Mouse (Mus musculus) cerebral cortex, adult 2 months (tissue): ENCODE measurements around the gene Dhdds.

ENCODE experiments used
- WGBS: fragments of 180-500 bp; shearing (Covaris S2); methylation state at CpG from one replicate; pipeline ENCODE4 v1.1.7; 2018; 5-methylcytosine and 5-hydroxymethylcytosine counted together

The Dhdds gene

DNA sequence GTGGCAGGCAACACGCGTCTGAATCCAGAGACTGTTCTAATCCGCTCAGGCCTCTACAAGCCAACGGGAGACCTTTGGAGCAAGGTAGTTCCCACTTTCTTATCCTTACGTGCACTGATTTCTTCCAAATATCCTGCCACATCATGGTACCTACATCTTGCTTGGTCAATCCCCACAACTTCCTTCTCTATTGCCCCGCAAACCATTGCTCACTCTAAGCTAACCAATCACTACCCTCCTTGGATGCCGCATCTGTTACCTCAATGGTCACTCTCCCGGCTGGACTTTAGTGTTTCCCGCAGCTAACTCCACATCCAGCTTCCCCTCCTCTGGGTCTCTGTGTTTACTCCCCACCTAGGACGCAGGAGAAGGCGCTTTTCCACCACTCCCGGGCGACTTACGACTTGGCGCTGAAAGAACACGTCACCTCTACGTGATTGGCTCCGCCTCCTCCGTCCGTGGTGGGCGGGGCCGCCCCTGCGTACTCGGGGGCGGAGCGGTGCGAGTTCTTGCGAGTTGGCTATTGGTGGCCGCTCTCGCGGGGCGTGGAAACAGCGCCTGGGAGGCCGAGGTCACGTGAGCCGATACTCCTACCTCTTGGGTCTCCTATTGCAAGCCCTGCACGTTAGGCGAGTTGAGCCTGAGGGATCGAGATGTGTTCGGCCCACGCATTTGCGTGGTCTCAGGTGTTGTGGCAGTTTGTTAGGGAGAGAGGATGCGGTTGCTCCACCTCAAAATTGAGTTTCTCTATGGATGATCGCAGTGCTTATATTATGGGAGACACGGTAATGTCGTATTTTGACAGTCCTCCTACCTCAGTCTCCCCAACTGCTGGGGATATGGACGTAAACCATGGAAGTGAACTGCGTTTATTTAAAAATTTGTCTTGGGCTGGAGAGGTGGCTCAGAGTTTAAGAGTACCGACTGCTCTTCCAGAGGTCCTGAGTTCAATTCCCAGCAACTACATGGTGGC, at the start of gene Dhdds:
Dhdds (minus strand) TSS at position 453 of the 973 bp plus-strand sequence.
- 1% methylated on average over 49 of the region's 49 CpGs for WGBS

DNA sequence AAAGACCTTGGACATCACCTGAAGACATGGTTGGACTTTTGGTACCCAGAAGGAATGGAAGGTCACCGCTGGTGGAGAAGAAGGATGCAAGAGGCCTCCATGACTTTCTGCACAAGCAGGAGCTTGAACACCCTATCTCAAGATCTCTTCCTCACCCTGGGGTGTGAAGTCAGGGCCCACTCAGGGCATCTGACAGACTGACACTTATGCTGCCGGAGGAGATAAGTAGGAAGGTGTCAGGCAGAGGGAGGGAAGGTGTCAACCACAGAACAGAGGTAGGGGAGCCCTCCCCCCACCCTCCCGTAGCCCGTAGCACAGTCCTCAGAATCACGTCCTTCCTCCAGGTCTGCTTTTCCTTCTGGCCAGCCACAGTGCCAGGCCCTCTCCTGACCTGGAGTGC, 46.9 kb upstream of the Dhdds start:
- 85% methylated on average over 5 of the region's 5 CpGs for WGBS

GRCm38 (mm10) chr4:134043041-134043440, 42.3 kb upstream of the Dhdds start:
- 62% methylated on average over 2 of the region's 2 CpGs for WGBS

DNA sequence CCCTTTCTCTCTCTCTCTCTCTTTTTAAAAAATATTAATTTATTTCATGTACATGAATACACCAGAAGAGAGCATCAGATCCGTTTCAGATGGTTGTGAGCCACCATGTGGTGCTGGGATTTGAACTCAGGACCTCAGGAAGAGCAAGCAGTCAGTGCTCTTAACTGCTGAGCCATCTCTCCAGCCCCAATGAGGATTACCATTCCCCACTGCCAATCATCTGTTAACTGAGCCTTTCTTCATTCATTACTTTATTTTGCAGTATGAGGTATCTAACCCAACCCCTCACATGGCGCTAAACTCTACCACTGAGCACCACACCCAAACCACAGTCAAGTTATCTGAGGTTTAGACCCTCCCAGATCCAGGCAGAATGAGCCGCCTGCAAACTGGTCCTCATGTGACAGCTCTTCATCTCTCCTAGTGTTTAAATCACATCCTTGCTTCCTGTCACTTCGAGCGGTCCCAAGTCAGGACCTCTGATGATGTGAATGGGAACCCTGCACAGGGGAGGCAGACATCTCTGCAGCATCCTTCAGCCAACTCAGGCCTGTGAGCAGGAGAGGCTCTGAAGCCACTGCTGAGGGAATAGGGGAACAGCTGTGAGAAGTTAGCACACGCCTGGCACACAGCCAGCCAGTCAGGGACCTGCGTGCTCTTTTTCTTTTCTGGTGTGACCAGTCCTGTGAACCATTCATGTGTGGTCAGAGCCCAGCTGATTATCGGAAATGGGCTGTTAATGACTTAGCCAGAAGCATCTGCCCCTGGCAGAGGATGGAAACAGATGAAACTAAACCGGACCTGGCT, 40.8 kb upstream of the Dhdds start:
- 49% methylated on average over 9 of the region's 9 CpGs for WGBS

GRCm38 (mm10) chr4:134035953-134036352, 35.2 kb upstream of the Dhdds start:
- 3% methylated on average over 16 of the region's 16 CpGs for WGBS

DNA sequence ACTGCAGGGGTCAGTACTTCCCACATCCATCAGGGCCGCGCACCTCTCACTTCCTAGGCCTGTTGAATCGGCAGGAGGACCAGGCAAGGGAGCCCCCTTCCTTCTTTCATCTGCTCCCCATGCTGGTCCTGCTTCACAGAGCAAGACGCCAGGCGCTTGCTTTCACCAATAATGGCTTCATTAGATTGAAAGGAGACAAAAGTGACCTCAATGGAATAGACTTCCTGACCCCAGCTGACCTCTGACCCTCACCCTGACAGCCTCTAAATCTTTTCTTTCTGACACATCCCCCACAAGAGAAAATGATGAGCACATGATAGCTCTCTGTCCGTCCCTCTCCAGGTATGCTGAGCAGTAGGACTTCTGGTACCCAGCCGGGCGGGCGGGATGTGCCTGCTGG, 25.1 kb upstream of the Dhdds start:
- 61% methylated on average over 9 of the region's 9 CpGs for WGBS

GRCm38 (mm10) chr4:134020621-134021020, 19.9 kb upstream of the Dhdds start:
- 26% methylated on average over 11 of the region's 11 CpGs for WGBS

DNA sequence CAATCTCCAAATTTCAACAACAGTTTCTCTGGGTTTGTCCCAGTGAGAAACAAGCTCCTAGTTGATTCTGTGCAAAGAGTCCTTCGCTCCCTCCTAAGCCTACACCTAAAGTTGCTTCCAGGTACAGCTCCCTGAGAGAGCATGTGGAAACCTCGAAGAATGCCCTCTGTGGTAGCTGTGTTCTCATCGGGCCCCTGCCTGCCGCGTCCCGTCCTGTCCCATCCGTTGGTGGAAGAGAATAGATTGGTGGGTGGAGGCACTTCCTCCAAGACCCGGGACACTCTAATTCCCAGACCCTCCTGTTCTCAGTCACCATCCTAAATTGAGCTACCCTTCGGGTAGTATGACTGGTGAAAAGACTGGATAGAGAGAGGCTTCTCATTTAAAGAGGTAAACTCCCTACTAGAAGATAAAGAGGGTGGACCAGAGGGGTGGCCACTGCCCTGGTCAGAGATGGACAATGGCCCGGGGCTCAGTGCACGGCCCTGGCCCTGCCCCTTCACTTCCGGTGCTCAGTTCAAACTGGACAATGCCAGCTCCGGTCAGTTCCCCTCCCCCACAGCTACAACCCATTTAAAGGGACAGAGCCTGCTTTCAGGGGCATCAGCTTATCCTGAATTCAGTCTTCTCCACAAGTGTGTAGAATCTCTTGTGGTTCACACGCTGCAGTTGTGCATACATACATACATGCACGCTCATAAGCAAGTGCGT, 19.1 kb upstream of the Dhdds start:
- WGBS, result 7% methylated on average over 16 of the region's 16 CpGs

- WGBS, result 9% methylated on average over 9 of the region's 10 CpGs
These were observed 18.5 kb upstream of the Dhdds start for GRCm38 (mm10) chr4:134019210-134019609.

DNA sequence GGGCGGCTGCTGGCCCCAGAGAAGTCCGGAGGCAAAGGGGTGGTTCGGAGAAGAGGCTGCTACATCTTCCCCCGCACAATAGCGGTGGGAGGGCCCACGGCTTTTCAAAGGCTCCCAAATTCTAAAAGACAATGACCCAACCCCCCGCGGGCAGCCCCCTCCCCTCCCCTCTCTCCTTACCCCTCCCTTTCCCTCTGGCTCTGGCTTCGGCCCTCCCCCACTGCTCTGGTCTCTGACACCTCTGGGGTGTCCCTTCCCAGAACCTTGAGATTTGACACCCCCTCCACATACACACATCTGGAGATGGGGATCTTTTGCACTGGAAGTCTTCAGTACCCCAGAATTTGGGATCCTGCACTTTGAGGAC, 18.0 kb upstream of the Dhdds start, which contains the start of gene Lin28a:
Lin28a (minus strand) TSS at position 63 of the 367 bp plus-strand sequence.
- under 1% methylated on average over 9 of the region's 9 CpGs for WGBS

- WGBS, result under 1% methylated on average over 46 of the region's 46 CpGs
These were observed 17.5 kb upstream of the Dhdds start for GRCm38 (mm10) chr4:134018038-134018778.

DNA sequence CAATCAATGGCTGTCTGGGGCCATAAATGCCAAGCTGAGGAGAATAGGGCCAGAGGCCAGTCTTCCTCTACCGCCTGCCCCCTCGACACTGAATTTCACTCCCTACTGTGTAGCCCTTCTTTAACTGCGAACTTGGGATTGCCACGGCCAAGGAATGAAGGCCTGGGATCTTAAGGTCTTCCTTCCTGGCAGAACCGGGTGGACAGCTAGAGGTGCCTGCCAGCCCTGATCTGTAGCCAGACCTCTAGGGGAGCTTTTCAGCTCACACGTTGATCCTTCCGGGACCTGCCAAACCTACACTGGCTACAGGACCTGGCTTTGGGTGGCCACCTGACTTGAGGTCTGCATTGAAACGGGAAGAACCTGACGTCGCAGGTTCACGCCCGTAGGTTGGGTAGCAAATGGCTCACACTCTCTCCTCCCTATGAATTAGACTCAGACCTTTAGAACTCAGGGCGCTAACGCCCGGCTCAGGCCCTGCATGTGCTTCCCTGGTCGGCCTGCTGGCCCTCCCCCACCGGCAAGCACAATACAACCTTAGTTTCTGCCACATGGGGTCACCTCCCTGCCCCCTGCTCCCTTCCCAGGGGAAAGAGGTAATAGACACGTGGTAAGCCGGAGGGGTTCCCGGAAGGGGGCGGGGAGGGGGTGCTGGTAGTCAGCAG, 16.6 kb upstream of the Dhdds start:
- WGBS, result 17% methylated on average over 21 of the region's 21 CpGs

DNA sequence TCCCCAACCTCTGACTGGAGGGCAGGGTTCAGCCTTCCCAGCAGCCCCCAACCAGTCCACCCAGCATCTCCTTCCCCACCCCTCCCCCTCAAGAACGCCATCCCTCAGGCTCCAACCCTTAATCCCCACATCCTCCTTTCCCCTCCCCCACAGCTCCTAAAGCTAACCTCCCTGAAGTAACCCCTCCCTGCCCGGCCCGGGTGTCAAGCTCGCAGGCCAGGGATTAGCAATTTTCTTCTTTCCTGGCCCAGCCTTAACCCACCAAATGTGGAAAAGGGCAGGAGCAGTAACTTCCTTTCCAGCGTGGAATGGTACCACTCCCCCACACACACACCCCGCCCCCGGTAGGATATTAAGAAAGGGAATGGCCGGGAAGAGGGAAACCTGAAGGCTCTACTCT, 16.0 kb upstream of the Dhdds start:
- 25% methylated on average over 8 of the region's 8 CpGs for WGBS

DNA sequence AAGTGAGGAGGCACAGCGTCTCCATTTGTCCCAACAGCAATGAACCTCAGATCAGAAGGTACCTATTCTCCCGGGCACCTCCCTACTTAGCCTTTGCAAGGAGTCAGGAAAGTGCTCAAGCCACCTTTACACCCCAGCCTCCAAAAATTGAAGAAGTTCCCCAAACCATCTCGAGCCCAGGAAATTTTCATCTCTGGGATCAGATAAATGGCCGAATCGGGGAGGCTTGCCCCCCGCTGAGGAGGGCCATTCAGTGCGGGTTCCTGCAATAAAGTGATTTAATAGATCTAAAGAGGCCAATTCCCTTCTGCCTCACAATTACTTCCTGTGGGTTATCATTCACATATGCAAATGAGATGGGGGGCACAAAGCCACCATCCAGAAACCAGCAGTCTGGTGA, 15.5 kb upstream of the Dhdds start:
- WGBS, result 42% methylated on average over 7 of the region's 7 CpGs

GRCm38 (mm10) chr4:134012858-134013528, 12.3 kb upstream of the Dhdds start:
- 65% methylated on average over 12 of the region's 12 CpGs for WGBS

DNA sequence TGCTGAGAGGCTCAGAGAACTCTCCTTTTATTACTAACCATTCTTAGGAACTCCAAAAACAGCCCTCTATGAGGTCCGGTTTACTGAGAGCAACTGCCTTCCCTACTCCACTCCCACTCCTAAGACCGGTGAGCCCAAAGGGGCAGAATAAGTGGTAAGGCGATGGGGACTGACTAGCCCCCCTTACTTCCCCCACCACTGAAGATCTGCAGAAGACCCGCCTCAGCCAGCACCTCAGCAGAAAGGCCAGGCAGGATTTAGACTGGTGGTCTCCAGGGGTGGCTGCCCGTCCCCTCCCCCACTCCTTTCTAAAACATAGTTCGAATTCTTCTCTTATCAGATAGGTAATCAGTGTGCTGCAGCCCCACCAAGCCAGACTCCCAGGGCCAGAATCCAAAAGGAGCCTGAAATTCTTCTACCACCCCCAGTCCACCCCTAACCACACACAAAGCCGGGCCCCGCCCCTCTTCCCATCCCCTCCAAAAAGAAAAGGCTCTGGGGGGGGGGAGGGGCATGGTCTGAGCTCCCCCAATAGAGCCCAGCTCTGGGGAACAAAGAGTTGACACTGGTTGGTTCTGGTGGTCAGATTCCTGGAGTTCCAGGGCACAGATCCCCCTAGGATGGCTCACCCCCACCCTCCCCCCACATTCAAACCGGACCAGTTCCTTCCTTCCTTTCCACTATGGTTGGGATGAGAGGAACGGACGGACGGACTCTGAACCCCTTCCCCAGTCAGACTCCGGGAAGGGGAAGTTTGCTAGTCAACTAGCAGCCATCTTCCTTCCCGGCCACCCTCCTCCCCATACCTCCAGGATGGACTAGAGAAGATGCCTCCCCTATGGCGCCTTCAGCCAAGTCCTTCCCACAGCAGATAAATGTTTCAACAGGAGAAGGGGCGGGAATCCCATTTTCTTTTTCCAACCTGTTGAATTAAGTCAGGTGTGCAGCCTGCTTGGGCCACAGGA, 11.0 kb upstream of the Dhdds start:
- 17% methylated on average over 16 of the region's 16 CpGs for WGBS

DNA sequence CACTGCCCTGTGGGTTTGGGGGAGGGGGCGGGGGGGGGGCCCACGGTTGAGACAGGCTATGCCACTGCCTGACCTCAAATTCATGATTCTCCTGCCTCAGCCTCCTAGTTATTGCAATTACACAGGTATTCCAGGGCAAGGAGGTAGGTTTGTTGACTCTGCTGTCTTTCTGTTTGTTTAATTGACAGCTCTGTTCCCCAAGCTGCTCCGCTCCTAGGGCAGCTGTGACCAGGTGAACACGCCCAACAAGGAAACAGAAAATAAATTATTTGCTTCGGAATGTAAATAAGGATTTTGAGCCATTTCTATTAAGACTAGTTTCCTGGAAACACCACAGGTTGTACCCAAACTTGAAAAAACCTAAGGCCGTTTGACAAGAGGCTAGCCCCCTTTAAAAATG, 9.0 kb upstream of the Dhdds start:
- WGBS, result 65% methylated on average over 6 of the region's 6 CpGs

- WGBS, result 94% methylated on average over 3 of the region's 3 CpGs
These were observed 6.1 kb upstream of the Dhdds start for GRCm38 (mm10) chr4:134006845-134007244.
